11 mouse cellular contexts compared by ENCODE assay signal in genomic region chr2:23016121-23016520, GRCm38 (mm10).
"Had no signal": no experiment of that assay in that cellular context is flagged by ENCODE, and none has a peak within 500 bp of the region (broad histone marks: within the 10 kb centered on the region; RNA-seq: fewer than 3 reads in every experiment).

No protein-coding gene starts in this region.

- ATAC-seq: intestine, embryonic 15.5 days; liver, postnatal 0 days; midbrain, embryonic 16.5 days had no signal

- H3K27me3 ChIP-seq: intestine, embryonic 15.5 days; kidney, embryonic 15.5 days; limb, embryonic 15.5 days; liver, embryonic 13.5 days; midbrain, embryonic 12.5 days had no signal

- H3K4me3 ChIP-seq: intestine, embryonic 15.5 days; kidney, embryonic 15.5 days; limb, embryonic 15.5 days; liver, embryonic 13.5 days; midbrain, embryonic 12.5 days had no signal

- H3K4me1 ChIP-seq: midbrain, embryonic 12.5 days had no signal

- H3K27ac ChIP-seq: intestine, embryonic 15.5 days; limb, embryonic 15.5 days; liver, embryonic 13.5 days; macrophage; midbrain, embryonic 12.5 days had no signal

- H3K9me3 ChIP-seq: intestine, embryonic 15.5 days; kidney, embryonic 15.5 days; limb, embryonic 15.5 days; liver, embryonic 13.5 days; midbrain, embryonic 12.5 days had no signal

- H3K36me3 ChIP-seq: intestine, embryonic 15.5 days; limb, embryonic 15.5 days; midbrain, embryonic 12.5 days had no signal

- H3K9ac ChIP-seq: intestine, embryonic 15.5 days; kidney, embryonic 15.5 days; limb, embryonic 15.5 days; liver, embryonic 13.5 days; liver, postnatal 0 days; midbrain, embryonic 12.5 days had no signal

- DNase-seq: kidney, adult 2 months; kidney, postnatal 25 days; liver, embryonic 13.5 days; liver, postnatal 0 days; thymus, postnatal 4 days had no signal

- H3K4me2 ChIP-seq: intestine, embryonic 15.5 days; kidney, embryonic 15.5 days; limb, embryonic 15.5 days; liver, embryonic 13.5 days; midbrain, embryonic 12.5 days had no signal
